Mouse (Mus musculus): ENCODE measurements around the gene Sart3. TPM values are rescaled to one million over a fixed set of nuclear protein-coding genes. Genes with fewer than 3 reads are reported as not detected.

Gene Sart3
- polyA plus RNA-seq, 1 experiment: 13.4 TPM

- Histone ChIP-seq H3K36me3 (ENCODE audit: control insufficient read depth, insufficient read depth, low read length) (no peaks in the 10 kb centered on the region; the same call in 1 of the 2 replicates), H3K27me3 (replicated peaks; ENCODE audit: control insufficient read depth, insufficient read depth, low read length) (no peaks in the 10 kb centered on the region), H3K27ac (ENCODE audit: insufficient read depth, low read depth, low read length) (no peak overlapping the region), H3K4me1 (ENCODE audit: control insufficient read depth, insufficient read depth, low read length) (no peaks in the 10 kb centered on the region), H3K4me3 (ENCODE audit: insufficient read depth, low read depth, low read length) (no peak overlapping the region)
- TF ChIP-seq POLR2A (IDR thresholded peaks at IDR 0.05; ENCODE audit: low read depth, low read length) (no peak), CTCF (conservative IDR thresholded peaks at IDR 0.05; ENCODE audit: insufficient read depth, insufficient read length, low read depth, low read length) (no peak)
- 73% methylated on average over 15 of the region's 15 CpGs for WGBS
- DNase-seq: peak; percentile 80
These were observed 4.0 kb upstream of the Sart3 start for GRCm38 (mm10) chr5:113776128-113776895.

DNA sequence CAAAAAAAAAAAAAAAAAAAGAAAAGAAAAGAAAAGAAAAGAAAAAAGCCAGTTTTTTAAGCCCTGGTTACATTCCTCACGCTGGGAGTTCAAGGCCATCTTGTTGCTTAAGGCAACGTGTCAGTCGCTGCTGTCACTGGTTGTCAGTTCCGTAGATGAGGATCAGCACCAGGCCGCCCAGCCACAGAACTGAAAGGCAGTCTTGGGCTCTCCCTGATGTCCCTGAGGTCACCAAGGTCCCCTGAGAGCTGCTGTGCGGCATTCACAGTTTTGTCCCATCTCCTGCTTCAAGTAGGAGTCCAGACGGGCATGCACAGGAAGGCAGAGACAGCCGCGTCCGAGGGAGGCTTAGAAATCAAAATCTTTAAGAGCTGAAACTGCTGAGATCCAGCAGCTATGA, 3.3 kb upstream of the Sart3 start:
- H3K4me1 ChIP-seq (ENCODE audit: control insufficient read depth, insufficient read depth, low read length): no peaks in the 10 kb centered on the region
- no peak overlapping the region for H3K27ac ChIP-seq (ENCODE audit: insufficient read depth, low read depth, low read length)
- 91% methylated on average over 10 of the region's 10 CpGs for WGBS
- TF ChIP-seq POLR2A (IDR thresholded peaks at IDR 0.05; ENCODE audit: low read depth, low read length) (no peak), CTCF (conservative IDR thresholded peaks at IDR 0.05; ENCODE audit: insufficient read depth, insufficient read length, low read depth, low read length) (no peak)
- H3K4me3 ChIP-seq (ENCODE audit: insufficient read depth, low read depth, low read length): no peak overlapping the region
- no peak for DNase-seq
- H3K36me3 ChIP-seq (ENCODE audit: control insufficient read depth, insufficient read depth, low read length): no peaks in the 10 kb centered on the region; the same call in 1 of the 2 replicates
- H3K27me3 ChIP-seq (replicated peaks; ENCODE audit: control insufficient read depth, insufficient read depth, low read length): no peaks in the 10 kb centered on the region

DNA sequence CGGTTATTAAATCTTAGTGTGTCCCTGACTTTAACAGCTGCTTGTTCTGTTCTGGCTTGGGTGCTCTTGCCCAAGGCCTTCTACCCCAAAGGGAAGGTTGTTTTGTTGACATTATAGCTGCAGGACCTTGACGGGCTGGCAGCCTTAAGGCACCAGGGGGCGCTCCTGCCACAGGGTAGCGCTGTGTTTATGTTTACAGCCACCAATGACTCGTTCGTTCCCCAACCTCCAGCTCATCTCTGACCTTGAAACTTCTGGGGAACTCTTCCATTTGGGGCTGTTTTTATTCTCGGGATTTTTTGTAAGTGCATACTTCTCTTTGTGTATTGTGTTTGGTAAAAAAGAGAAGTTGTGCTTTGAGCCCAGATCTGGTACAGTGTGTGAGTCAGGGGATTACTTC, 1.4 kb upstream of the Sart3 start:
- peak; percentile 98 for TF ChIP-seq CTCF (conservative IDR thresholded peaks at IDR 0.05; ENCODE audit: insufficient read depth, insufficient read length, low read depth, low read length)
- no peak for TF ChIP-seq POLR2A (IDR thresholded peaks at IDR 0.05; ENCODE audit: low read depth, low read length)
- peak; percentile 92 for DNase-seq
- H3K36me3 ChIP-seq (ENCODE audit: control insufficient read depth, insufficient read depth, low read length): no peaks in the 10 kb centered on the region; the same call in 1 of the 2 replicates

DNA sequence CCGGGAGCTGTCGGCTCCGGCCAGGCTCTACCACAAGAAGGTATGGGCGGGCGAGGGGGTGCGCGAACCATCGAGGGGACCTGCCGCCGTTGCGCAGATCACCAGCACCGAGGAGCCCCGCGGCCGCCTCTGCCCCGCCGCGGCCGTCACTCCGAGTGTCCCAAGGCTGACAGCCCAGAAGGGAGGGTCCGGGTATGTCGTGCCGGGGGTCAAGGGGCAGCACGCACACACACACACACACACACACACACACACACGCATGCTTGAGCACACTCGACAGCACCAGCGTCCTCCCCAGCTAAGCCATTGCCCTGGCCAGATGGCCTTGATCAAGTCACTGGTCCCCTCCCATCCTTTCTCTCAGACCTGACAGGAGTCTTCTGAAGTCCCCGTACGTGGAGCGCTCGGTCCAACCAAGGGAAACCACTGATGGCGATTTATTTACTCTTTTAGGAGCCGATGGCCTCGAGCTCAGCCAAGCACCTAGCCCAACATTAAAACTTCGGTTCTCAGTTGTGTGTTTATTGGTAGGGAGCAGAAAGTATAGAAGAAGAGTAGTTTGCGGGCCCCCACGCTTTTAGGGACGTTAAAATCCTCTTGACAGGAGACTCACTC, 702 bp upstream of the Sart3 start:
- H3K4me3 ChIP-seq (ENCODE audit: insufficient read depth, low read depth, low read length): peak overlapping the region; percentile 76

More for the DNA sequence above, 1.4 kb upstream of the Sart3 start:
- H3K4me1 ChIP-seq (ENCODE audit: control insufficient read depth, insufficient read depth, low read length): 0 out of 2 replicates have a peak, but pooled peaks cover 4% of the 10 kb centered on the region
- peak overlapping the region; percentile 14; the same call in 1 of the 2 replicates for H3K27ac ChIP-seq (ENCODE audit: insufficient read depth, low read depth, low read length)
- peak overlapping the region; percentile 76 for H3K4me3 ChIP-seq (ENCODE audit: insufficient read depth, low read depth, low read length)
- no peaks in the 10 kb centered on the region for H3K27me3 ChIP-seq (replicated peaks; ENCODE audit: control insufficient read depth, insufficient read depth, low read length)
- WGBS: 0% methylated on average over 7 of the region's 7 CpGs

GRCm38 (mm10) chr5:113771213-113772162, 822 bp downstream of the Sart3 start:
- DNase-seq: peak; percentile 93
- peak overlapping the region; percentile 98 for H3K4me3 ChIP-seq (ENCODE audit: insufficient read depth, low read depth, low read length)
- WGBS: under 1% methylated on average over 90 of the region's 97 CpGs
- no peaks in the 10 kb centered on the region for H3K27me3 ChIP-seq (replicated peaks; ENCODE audit: control insufficient read depth, insufficient read depth, low read length)
- no peaks in the 10 kb centered on the region for H3K36me3 ChIP-seq (ENCODE audit: control insufficient read depth, insufficient read depth, low read length)
- 0 out of 2 replicates have a peak, but pooled peaks cover 4% of the 10 kb centered on the region for H3K4me1 ChIP-seq (ENCODE audit: control insufficient read depth, insufficient read depth, low read length)
- peak overlapping the region; percentile 100 for H3K27ac ChIP-seq (ENCODE audit: insufficient read depth, low read depth, low read length)
- TF ChIP-seq POLR2A (IDR thresholded peaks at IDR 0.05; ENCODE audit: low read depth, low read length): no peak
- no peak for TF ChIP-seq CTCF (conservative IDR thresholded peaks at IDR 0.05; ENCODE audit: insufficient read depth, insufficient read length, low read depth, low read length)

More for the DNA sequence above, 702 bp upstream of the Sart3 start:
- Histone ChIP-seq H3K27me3 (replicated peaks; ENCODE audit: control insufficient read depth, insufficient read depth, low read length) (no peaks in the 10 kb centered on the region), H3K4me1 (ENCODE audit: control insufficient read depth, insufficient read depth, low read length) (0 out of 2 replicates have a peak, but pooled peaks cover 4% of the 10 kb centered on the region), H3K36me3 (ENCODE audit: control insufficient read depth, insufficient read depth, low read length) (no peaks in the 10 kb centered on the region; the same call in 1 of the 2 replicates), H3K27ac (ENCODE audit: insufficient read depth, low read depth, low read length) (peak overlapping the region; percentile 26; the same call in 1 of the 2 replicates)
- under 1% methylated on average over 38 of the region's 38 CpGs for WGBS
- no peak for DNase-seq
- no peak for TF ChIP-seq POLR2A (IDR thresholded peaks at IDR 0.05; ENCODE audit: low read depth, low read length)
- no peak for TF ChIP-seq CTCF (conservative IDR thresholded peaks at IDR 0.05; ENCODE audit: insufficient read depth, insufficient read length, low read depth, low read length)

GRCm38 (mm10) chr5:113768806-113769205, 3.5 kb downstream of the Sart3 start:
- no peak overlapping the region for H3K4me3 ChIP-seq (ENCODE audit: insufficient read depth, low read depth, low read length)
- TF ChIP-seq POLR2A (IDR thresholded peaks at IDR 0.05; ENCODE audit: low read depth, low read length) (no peak), CTCF (conservative IDR thresholded peaks at IDR 0.05; ENCODE audit: insufficient read depth, insufficient read length, low read depth, low read length) (no peak)
- no peaks in the 10 kb centered on the region for H3K27me3 ChIP-seq (replicated peaks; ENCODE audit: control insufficient read depth, insufficient read depth, low read length)
- DNase-seq: no peak
- 80% methylated on average over 8 of the region's 8 CpGs for WGBS
- H3K27ac ChIP-seq (ENCODE audit: insufficient read depth, low read depth, low read length): no peak overlapping the region
- 0 out of 2 replicates have a peak, but pooled peaks cover 4% of the 10 kb centered on the region for H3K4me1 ChIP-seq (ENCODE audit: control insufficient read depth, insufficient read depth, low read length)
- no peaks in the 10 kb centered on the region for H3K36me3 ChIP-seq (ENCODE audit: control insufficient read depth, insufficient read depth, low read length)

Data from kidney, adult 2 months (tissue).